Mouse (Mus musculus): ENCODE data around the gene Cipc. TPM values are rescaled to one million over a fixed set of nuclear protein-coding genes. Genes with fewer than 3 reads are reported as not detected.

Cipc gene
- total RNA-seq, 1 experiment from 2014 or later, result 29.9 TPM

- peak; percentile 60 for DNase-seq
These were observed 43.3 kb downstream of the Cipc start, which contains the start of gene Zdhhc22 for GRCm38 (mm10) chr12:86989890-86990754. TSS of gene Zdhhc22 (minus strand) at chr12:86990430.

GRCm38 (mm10) chr12:86990755-86991110 lies 43.9 kb downstream of the Cipc start:
- no peak for DNase-seq

- DNase-seq, result no peak
These were observed 47.3 kb downstream of the Cipc start for GRCm38 (mm10) chr12:86994166-86994565.

- DNase-seq, result no peak
These were observed 47.9 kb downstream of the Cipc start for GRCm38 (mm10) chr12:86994776-86995175.

GRCm38 (mm10) chr12:86995931-86996330 lies 49.1 kb downstream of the Cipc start:
- no peak for DNase-seq

GRCm38 (mm10) chr12:86998699-86999098 lies 51.9 kb downstream of the Cipc start:
- DNase-seq, result no peak

GRCm38 (mm10) chr12:86999283-86999820 lies 52.5 kb downstream of the Cipc start:
- DNase-seq, result no peak

- DNase-seq, result no peak
These were observed 53.5 kb downstream of the Cipc start for GRCm38 (mm10) chr12:87000151-87000839.

- DNase-seq, result no peak
These were observed 54.0 kb downstream of the Cipc start for GRCm38 (mm10) chr12:87000840-87001176.

- no peak for DNase-seq
These were observed 55.4 kb downstream of the Cipc start for GRCm38 (mm10) chr12:87002209-87002608.

GRCm38 (mm10) chr12:87002815-87003214 lies 56.0 kb downstream of the Cipc start:
- DNase-seq, result no peak

GRCm38 (mm10) chr12:87003606-87004005 lies 56.8 kb downstream of the Cipc start:
- DNase-seq, result no peak

GRCm38 (mm10) chr12:87004596-87004995 lies 57.8 kb downstream of the Cipc start:
- no peak for DNase-seq

Other genes starting within 250 kb of the Cipc start
- gene Angel1, start 220.6 kb upstream of the Cipc start, total RNA-seq (2021), result 2.1 and 3.8 TPM in 2 replicates
- not detected in 2 replicates for gene Lrrc74a, start 212.7 kb upstream of the Cipc start, total RNA-seq (2021)
- gene Irf2bpl, start 62.2 kb upstream of the Cipc start, total RNA-seq (2021), result 65.4 and 74.6 TPM in 2 replicates
- gene Zdhhc22, start 43.4 kb downstream of the Cipc start, total RNA-seq (2021), result 0.86 and 1.9 TPM in 2 replicates
- 0.71 and 1.5 TPM in 2 replicates for gene Tmem63c, start 74.3 kb downstream of the Cipc start, total RNA-seq (2021)
- gene Ngb, start 155.5 kb downstream of the Cipc start, total RNA-seq (2021), result 1.3 TPM in 2 replicates
- gene Gstz1, start 200.1 kb downstream of the Cipc start, total RNA-seq (2021), result 106 and 112 TPM in 2 replicates
- gene Pomt2, start 200.9 kb downstream of the Cipc start, total RNA-seq (2021), result 13.7 and 17.7 TPM in 2 replicates

Measured in adrenal gland, postnatal 25 days (tissue).